Mouse (Mus musculus) spleen, adult 2 months (tissue): ENCODE results near the gene Per1.

ENCODE experiments used
- CTCF ChIP-seq: fragments of 200-500 bp; IDR thresholded peaks from 2 replicates; pipeline ENCODE4 v1.5.1; 2011; ENCODE audit warnings: mild to moderate bottlenecking, inconsistent platforms; ENCODE audit not compliant: insufficient read depth, insufficient read length, insufficient replicate concordance; ENCODE audit errors: extremely low read depth
- POLR2A ChIP-seq: fragments of 200-500 bp; IDR thresholded peaks from 2 replicates; pipeline ENCODE4 v1.6.1; 2011; ENCODE audit warnings: low read depth, low read length, inconsistent platforms

- TF ChIP-seq CTCF (no peak), POLR2A (no peak)
These were observed 36.2 kb upstream of the Per1 start for GRCm38 (mm10) chr11:69058729-69059356.
